Mouse (Mus musculus): ENCODE measurements around the gene Stk17b. TPM values are rescaled to one million over a fixed set of nuclear protein-coding genes. Genes with fewer than 3 reads are reported as not detected.
"Not testable (repeated sequence)": the region's sequence is repeated elsewhere in the genome, so short reads cannot be mapped to it uniquely, and the experiment has no call there.

Gene Stk17b
- total RNA-seq, 1 experiment, result 10.7 TPM

- H3K4me3 ChIP-seq (ENCODE audit: insufficient read depth in 1 of 2, low read depth in 1 of 2, low read length in 2 of 2, poor library complexity in 1 of 2, severe bottlenecking in 1 of 2), result no peak overlapping the region
- in situ Hi-C loops (cut with MboI; ENCODE audit: low sequenced_read_pairs in 2 of 2, unreplicated experiment in 2 of 2), result loop anchor here (25.0 kb wide), 2 partner anchors 171 to 196 kb away; no protein-coding TSS in a partner anchor
- no peak for TF ChIP-seq MAFK (IDR thresholded peaks at IDR 0.05; ENCODE audit: insufficient read depth, low read depth, low read length)
- TF ChIP-seq ZNF384 (IDR thresholded peaks at IDR 0.05; ENCODE audit: low read depth, low read length), result no peak
- no peak for TF ChIP-seq CHD2 (IDR thresholded peaks at IDR 0.05; ENCODE audit: low read depth, low read length)
- TF ChIP-seq HCFC1 (IDR thresholded peaks at IDR 0.05; ENCODE audit: borderline replicate concordance, insufficient read depth, low read length), result no peak
- TF ChIP-seq ZC3H11A (IDR thresholded peaks at IDR 0.05; ENCODE audit: borderline replicate concordance, low read depth, low read length), result no peak
- H3K9ac ChIP-seq (ENCODE audit: insufficient read depth, low read depth, low read length, poor library complexity, severe bottlenecking), result no peak overlapping the region
- no peak for DNase-seq (ENCODE audit: low read depth, low spot score)
- H3K27ac ChIP-seq (ENCODE audit: insufficient read depth, low read depth, low read length, poor library complexity, severe bottlenecking), result no peak overlapping the region
- no peaks in the 10 kb centered on the region for H3K9me3 ChIP-seq (ENCODE audit: control insufficient read depth, insufficient read depth, low read depth, low read length)
- H3K4me1 ChIP-seq (ENCODE audit: control insufficient read depth in 2 of 2, insufficient read depth in 2 of 2, low read length in 2 of 2, poor library complexity in 1 of 2), result no peaks in the 10 kb centered on the region; a peak in 1 of 4 replicates
- H3K36me3 ChIP-seq (ENCODE audit: control insufficient read depth, insufficient read depth, low read length, poor library complexity, severe bottlenecking), result no peaks in the 10 kb centered on the region; the same call in 1 of the 2 replicates
Observed at GRCm38 (mm10) chr1:53715966-53716515, 69.0 kb downstream of the Stk17b start.

GRCm38 (mm10) chr1:53715446-53715845, 69.6 kb downstream of the Stk17b start:
- peak; percentile 63 for DNase-seq (ENCODE audit: low read depth, low spot score)

DNA sequence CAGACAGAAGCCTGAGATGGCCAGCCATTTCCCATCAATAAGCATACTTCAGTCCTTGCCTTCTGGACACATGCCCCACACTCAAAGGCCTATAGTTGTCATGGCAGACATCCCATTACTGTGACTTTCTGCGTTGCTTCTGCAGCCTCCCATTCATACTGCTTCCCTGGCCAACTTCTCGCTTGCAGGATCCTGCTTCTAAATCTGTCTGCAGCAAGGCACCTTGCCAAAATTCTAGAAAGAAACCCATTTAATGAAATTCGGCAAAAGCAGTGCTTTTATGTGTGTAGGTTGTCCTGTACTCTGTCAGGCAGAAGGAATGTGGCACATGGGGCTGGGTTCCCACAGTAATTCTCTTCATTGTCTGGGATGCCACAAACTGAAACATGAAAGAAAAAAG, 71.6 kb downstream of the Stk17b start:
- not testable (repeated sequence) for H3K9me3 ChIP-seq (ENCODE audit: control insufficient read depth, insufficient read depth, low read depth, low read length); H3K9ac ChIP-seq (ENCODE audit: insufficient read depth, low read depth, low read length, poor library complexity, severe bottlenecking); H3K27ac ChIP-seq (ENCODE audit: insufficient read depth, low read depth, low read length, poor library complexity, severe bottlenecking); H3K36me3 ChIP-seq (ENCODE audit: control insufficient read depth, insufficient read depth, low read length, poor library complexity, severe bottlenecking); DNase-seq (ENCODE audit: low read depth, low spot score); H3K4me3 ChIP-seq (ENCODE audit: insufficient read depth in 1 of 2, low read depth in 1 of 2, low read length in 2 of 2, poor library complexity in 1 of 2, severe bottlenecking in 1 of 2); H3K4me1 ChIP-seq (ENCODE audit: control insufficient read depth in 2 of 2, insufficient read depth in 2 of 2, low read length in 2 of 2, poor library complexity in 1 of 2)
- in situ Hi-C loops (cut with MboI; ENCODE audit: low sequenced_read_pairs in 2 of 2, unreplicated experiment in 2 of 2), result loop anchor here (25.0 kb wide), 2 partner anchors 174 to 199 kb away; no protein-coding TSS in a partner anchor

More at GRCm38 (mm10) chr1:53715446-53715845, 69.6 kb downstream of the Stk17b start:
- H3K36me3 ChIP-seq (ENCODE audit: control insufficient read depth, insufficient read depth, low read length, poor library complexity, severe bottlenecking), result no peaks in the 10 kb centered on the region; the same call in 1 of the 2 replicates
- no peak overlapping the region for H3K9ac ChIP-seq (ENCODE audit: insufficient read depth, low read depth, low read length, poor library complexity, severe bottlenecking)
- H3K4me1 ChIP-seq (ENCODE audit: control insufficient read depth in 2 of 2, insufficient read depth in 2 of 2, low read length in 2 of 2, poor library complexity in 1 of 2), result peaks cover 0 to 2% of the 10 kb centered on the region in 2 experiments; a peak in 1 of 4 replicates
- H3K4me3 ChIP-seq (ENCODE audit: insufficient read depth in 1 of 2, low read depth in 1 of 2, low read length in 2 of 2, poor library complexity in 1 of 2, severe bottlenecking in 1 of 2), result no peak overlapping the region
- in situ Hi-C loops (cut with MboI; ENCODE audit: low sequenced_read_pairs in 2 of 2, unreplicated experiment in 2 of 2), result loop anchor here (25.0 kb wide), 2 partner anchors 172 to 197 kb away; no protein-coding TSS in a partner anchor
- no peaks in the 10 kb centered on the region for H3K9me3 ChIP-seq (ENCODE audit: control insufficient read depth, insufficient read depth, low read depth, low read length)
- no peak overlapping the region for H3K27ac ChIP-seq (ENCODE audit: insufficient read depth, low read depth, low read length, poor library complexity, severe bottlenecking)
- no peak for TF ChIP-seq CHD2 (IDR thresholded peaks at IDR 0.05; ENCODE audit: low read depth, low read length)
- TF ChIP-seq HCFC1 (IDR thresholded peaks at IDR 0.05; ENCODE audit: borderline replicate concordance, insufficient read depth, low read length), result no peak
- TF ChIP-seq ZNF384 (IDR thresholded peaks at IDR 0.05; ENCODE audit: low read depth, low read length), result no peak
- no peak for TF ChIP-seq MAFK (IDR thresholded peaks at IDR 0.05; ENCODE audit: insufficient read depth, low read depth, low read length)
- TF ChIP-seq ZC3H11A (IDR thresholded peaks at IDR 0.05; ENCODE audit: borderline replicate concordance, low read depth, low read length), result peak; percentile 84

- in situ Hi-C loops (cut with MboI; ENCODE audit: low sequenced_read_pairs in 2 of 2, unreplicated experiment in 2 of 2), result loop anchor here (25.0 kb wide), 2 partner anchors 176 to 201 kb away; no protein-coding TSS in a partner anchor
- no peaks in the 10 kb centered on the region for H3K9me3 ChIP-seq (ENCODE audit: control insufficient read depth, insufficient read depth, low read depth, low read length)
- 0 out of 4 replicates have a peak overlapping the region, but pooled peaks of 1 of the 2 experiments have one; percentile 20 for H3K4me3 ChIP-seq (ENCODE audit: insufficient read depth in 1 of 2, low read depth in 1 of 2, low read length in 2 of 2, poor library complexity in 1 of 2, severe bottlenecking in 1 of 2)
- H3K9ac ChIP-seq (ENCODE audit: insufficient read depth, low read depth, low read length, poor library complexity, severe bottlenecking), result no peak overlapping the region
- TF ChIP-seq CHD2 (IDR thresholded peaks at IDR 0.05; ENCODE audit: low read depth, low read length), result no peak
- TF ChIP-seq ZC3H11A (IDR thresholded peaks at IDR 0.05; ENCODE audit: borderline replicate concordance, low read depth, low read length), result no peak
- no peak for TF ChIP-seq MAFK (IDR thresholded peaks at IDR 0.05; ENCODE audit: insufficient read depth, low read depth, low read length)
- TF ChIP-seq HCFC1 (IDR thresholded peaks at IDR 0.05; ENCODE audit: borderline replicate concordance, insufficient read depth, low read length), result no peak
- no peak overlapping the region for H3K27ac ChIP-seq (ENCODE audit: insufficient read depth, low read depth, low read length, poor library complexity, severe bottlenecking)
- DNase-seq (ENCODE audit: low read depth, low spot score), result no peak
- H3K4me1 ChIP-seq (ENCODE audit: control insufficient read depth in 2 of 2, insufficient read depth in 2 of 2, low read length in 2 of 2, poor library complexity in 1 of 2), result peaks cover 0 to 2% of the 10 kb centered on the region in 2 experiments; a peak in 1 of 4 replicates
- no peaks in the 10 kb centered on the region for H3K36me3 ChIP-seq (ENCODE audit: control insufficient read depth, insufficient read depth, low read length, poor library complexity, severe bottlenecking)
Observed at GRCm38 (mm10) chr1:53711069-53711468, 74.0 kb downstream of the Stk17b start.

GRCm38 (mm10) chr1:53709602-53710001, 75.4 kb downstream of the Stk17b start:
- H3K4me1 ChIP-seq (ENCODE audit: control insufficient read depth in 2 of 2, insufficient read depth in 2 of 2, low read length in 2 of 2, poor library complexity in 1 of 2); H3K27ac ChIP-seq (ENCODE audit: insufficient read depth, low read depth, low read length, poor library complexity, severe bottlenecking); DNase-seq (ENCODE audit: low read depth, low spot score); H3K4me3 ChIP-seq (ENCODE audit: insufficient read depth in 1 of 2, low read depth in 1 of 2, low read length in 2 of 2, poor library complexity in 1 of 2, severe bottlenecking in 1 of 2); H3K9me3 ChIP-seq (ENCODE audit: control insufficient read depth, insufficient read depth, low read depth, low read length); H3K36me3 ChIP-seq (ENCODE audit: control insufficient read depth, insufficient read depth, low read length, poor library complexity, severe bottlenecking); H3K9ac ChIP-seq (ENCODE audit: insufficient read depth, low read depth, low read length, poor library complexity, severe bottlenecking): not testable (repeated sequence)
- in situ Hi-C loops (cut with MboI; ENCODE audit: low sequenced_read_pairs in 2 of 2, unreplicated experiment in 2 of 2), result loop anchor here (25.0 kb wide), 2 partner anchors 178 to 203 kb away; no protein-coding TSS in a partner anchor
